Mouse (Mus musculus) cerebellum, adult 2 months (tissue): Measurements from ENCODE around the gene Selenoi.

ENCODE experiments used
- CTCF ChIP-seq: fragments of 200-500 bp; IDR thresholded peaks from 2 replicates; pipeline ENCODE4 v1.5.1; 2011; ENCODE audit warnings: low read depth, mild to moderate bottlenecking, control low read depth, low read length, moderate library complexity, borderline replicate concordance; ENCODE audit not compliant: insufficient read depth
- POLR2A ChIP-seq: fragments of 200-500 bp; IDR thresholded peaks from 2 replicates; pipeline ENCODE4 v1.6.1; 2011; ENCODE audit warnings: low read length, control low read depth, borderline replicate concordance; ENCODE audit not compliant: insufficient read depth

- TF ChIP-seq POLR2A (no peak), CTCF (no peak)
Measured at GRCm38 (mm10) chr5:30215970-30216369, 16.4 kb upstream of the Selenoi start.
